Mouse (Mus musculus): ENCODE measurements around the gene Gm11077.
A peak's percentile ranks its signal among the peaks of the same experiment; 100 is the strongest.

Gm11077 gene

GRCm38 (mm10) chr6:140729272-140729671 lies at the start of gene Gm11077:
Gene Gm11077 (plus strand): TSS chr6:140729284.
- no peak for DNase-seq (ENCODE audit: extremely low read depth, low read depth)

DNA sequence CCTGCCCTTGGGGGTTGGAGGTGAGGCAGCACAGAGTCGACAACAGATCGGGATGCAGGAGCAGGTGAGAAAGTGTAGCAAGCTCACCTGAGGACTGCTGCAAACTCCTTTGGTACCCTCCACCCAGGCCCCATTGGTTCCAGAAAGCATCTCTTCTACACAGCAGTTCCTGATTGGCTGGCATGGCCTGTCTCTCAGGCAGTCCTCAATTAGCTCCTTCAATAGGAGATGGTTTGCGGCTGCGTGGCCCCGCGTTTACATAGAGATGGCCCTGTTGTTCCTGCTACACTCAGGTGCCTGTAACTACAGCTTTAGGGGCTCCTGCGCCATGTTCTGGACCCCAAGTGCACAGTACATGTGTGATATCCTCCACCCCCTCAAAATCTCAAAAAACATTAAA lies 48.4 kb upstream of the Gm11077 start:
- no peak for DNase-seq (ENCODE audit: extremely low read depth, low read depth)

DNA sequence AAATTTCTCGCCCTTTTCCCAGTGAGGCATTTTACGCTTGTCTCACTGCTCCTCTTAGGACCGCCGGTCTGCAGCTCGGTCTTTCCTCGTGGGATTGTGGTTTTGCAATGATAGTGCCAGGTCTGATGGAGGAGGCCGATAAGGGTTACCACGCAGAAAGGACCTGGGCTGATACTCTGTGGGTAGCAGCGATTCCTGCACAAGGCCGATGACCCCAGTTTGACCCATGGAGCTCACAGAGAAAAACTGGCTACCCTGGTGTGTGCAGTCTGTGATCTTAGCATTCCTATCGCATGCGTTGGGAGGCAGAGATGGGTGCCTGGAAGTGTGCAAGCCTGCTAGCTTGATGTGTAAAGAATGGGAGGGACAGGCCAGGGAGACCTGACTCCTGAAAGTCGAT lies 46.3 kb upstream of the Gm11077 start:
- no peak for DNase-seq (ENCODE audit: extremely low read depth, low read depth)

DNA sequence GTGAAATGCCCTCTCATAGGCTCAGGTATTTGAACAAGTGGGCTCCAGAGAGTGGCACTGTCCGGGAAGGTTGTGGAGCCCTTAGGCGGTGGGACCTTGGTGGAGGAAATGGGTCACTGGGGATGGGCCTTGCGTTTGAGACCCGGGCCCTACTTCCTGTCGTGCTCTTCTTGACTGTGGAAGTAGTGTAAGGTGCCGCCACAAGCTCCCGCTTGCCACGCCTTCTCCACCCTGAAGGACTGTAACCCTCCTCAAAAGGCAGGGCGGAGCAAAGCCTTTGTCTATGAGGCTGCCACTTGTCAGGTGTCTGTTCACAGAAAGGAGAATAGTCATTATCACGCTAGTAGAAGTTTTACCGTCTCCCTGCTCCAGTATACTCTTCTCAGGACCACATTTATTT lies 44.7 kb upstream of the Gm11077 start:
- no peak for DNase-seq (ENCODE audit: extremely low read depth, low read depth)

- no peak for DNase-seq (ENCODE audit: extremely low read depth, low read depth)
Observed at GRCm38 (mm10) chr6:140689617-140690404, 39.3 kb upstream of the Gm11077 start.

GRCm38 (mm10) chr6:140692160-140692559 lies 36.9 kb upstream of the Gm11077 start:
- no peak for DNase-seq (ENCODE audit: extremely low read depth, low read depth)

DNA sequence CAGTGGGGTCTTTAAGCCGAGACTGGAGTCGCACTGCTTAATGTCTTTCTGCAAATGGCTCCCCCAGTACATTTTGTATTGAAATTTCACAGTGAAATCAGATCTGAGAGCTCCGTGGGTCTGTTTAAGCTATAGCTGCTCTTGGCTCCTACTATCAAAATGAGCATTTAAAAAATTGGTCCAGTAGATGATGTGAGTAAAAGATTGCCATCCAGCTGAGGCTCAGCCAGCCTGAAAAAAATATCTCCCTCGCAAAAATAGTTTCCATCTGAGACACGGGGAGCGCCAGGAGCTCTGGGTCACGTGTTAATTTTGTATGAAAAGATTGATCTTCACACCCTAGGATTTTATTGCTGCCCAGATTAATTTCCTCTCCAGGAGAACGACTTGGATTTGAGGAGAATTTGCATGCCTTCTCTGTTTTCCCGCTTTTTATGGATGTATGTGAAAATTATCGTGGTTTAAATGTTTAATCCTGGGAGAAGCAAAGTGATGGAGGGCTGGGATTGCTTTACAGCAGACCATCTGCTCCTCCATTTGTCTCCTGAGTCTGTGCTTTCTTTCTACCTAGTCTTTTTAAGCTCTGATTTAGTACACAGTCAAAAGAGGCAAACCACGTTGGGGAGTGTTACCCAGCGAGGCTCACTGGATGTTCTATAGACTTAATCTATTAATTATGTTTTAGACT lies 32.7 kb upstream of the Gm11077 start:
- no peak for DNase-seq (ENCODE audit: extremely low read depth, low read depth)

DNA sequence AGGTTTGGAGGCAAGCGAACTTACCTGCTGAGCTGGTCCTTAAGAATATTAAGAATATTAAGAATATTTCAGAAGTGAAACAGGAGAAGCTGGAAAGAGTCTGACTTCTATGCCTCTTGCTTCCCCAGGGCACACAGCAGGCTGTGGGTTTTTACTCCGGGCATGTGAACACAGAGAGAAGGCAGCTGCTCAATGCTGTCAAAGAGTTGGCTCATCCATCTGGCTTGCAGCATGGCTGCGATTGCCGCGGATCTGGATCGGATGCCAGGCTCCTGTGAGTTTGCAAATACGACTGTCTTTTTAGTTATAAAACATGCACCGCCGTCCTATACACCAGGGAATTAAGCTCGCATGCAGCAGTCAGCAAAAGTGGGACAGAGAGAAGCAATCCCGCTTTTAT lies 31.1 kb upstream of the Gm11077 start:
- no peak for DNase-seq (ENCODE audit: extremely low read depth, low read depth)

GRCm38 (mm10) chr6:140698596-140698995 lies 30.5 kb upstream of the Gm11077 start:
- no peak for DNase-seq (ENCODE audit: extremely low read depth, low read depth)

DNA sequence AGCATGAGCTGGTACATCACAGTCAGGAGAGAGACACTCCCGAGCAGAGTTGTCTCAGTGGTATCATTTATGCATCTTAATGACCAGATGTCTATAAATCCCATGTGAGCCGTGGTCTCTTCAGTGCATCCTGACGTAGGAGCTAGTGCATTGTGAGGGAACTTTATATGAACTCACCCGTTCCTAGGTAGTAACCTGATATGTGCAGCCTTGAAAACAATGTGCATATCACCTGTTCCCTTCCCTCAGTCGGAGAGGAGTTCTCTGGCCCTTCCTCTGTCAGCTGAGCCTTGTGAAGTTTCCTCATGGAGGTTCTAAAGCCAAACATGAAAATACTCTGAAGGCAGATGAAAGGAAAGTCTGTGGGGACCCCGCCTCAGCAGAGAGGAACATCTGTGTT lies 27.8 kb upstream of the Gm11077 start:
- DNase-seq (ENCODE audit: extremely low read depth, low read depth): no peak

DNA sequence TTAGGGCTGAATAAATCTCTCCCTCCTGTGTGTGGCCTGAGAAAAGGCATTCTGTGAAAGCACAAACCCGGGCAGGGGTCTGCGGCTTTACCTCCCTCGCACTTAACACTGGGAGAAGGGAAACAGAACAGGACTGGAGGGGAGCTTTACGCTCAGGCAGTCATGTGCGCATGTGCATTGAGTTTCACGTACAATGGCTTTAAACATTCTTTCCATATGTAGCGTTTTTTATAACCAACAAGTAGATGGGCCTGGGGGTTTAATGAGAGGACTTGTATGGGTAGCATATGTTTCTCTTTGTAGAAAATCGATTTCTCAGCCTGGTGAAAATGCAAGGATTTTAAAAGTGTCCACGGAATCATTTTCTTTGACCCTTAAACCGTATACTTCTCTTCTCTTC lies 24.0 kb upstream of the Gm11077 start:
- DNase-seq (ENCODE audit: extremely low read depth, low read depth): no peak

DNA sequence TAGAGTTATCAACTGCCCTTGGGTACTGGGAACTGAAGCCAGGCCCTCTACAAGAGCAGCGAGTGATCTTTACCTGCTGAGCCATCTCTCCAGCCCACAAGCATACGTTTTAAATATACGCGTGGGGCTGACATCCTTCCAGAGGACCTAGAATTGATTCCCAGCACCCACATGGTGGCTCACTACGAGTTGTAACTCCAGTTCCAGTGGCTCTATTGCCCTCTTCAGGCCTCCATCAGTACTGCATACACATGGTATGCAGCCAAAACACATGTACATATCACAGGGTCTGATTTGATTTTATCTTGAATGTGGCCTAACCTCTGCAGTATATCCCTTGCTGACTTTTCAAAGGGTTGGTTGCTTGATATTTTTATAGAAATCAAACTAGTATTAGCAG lies 23.0 kb upstream of the Gm11077 start:
- no peak for DNase-seq (ENCODE audit: extremely low read depth, low read depth)

DNA sequence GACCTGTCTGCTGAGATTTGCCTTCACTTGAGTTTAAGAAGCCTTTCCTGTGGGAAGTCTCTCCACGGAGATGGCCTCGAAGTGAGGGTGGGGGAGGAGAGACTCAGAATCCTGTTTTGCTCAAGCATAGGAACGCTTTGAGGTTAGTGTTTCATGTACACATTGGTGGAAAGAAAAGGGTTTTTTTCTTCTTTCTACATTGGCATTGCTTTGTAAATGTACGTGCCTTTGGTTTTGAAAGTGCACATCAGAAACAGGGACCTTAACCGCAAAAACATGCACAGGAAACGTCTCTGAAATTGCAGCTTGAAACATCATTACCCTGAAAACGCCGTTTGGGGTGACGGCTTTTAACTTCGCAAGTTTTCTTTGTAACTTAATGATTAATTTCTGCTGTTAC lies 21.0 kb upstream of the Gm11077 start:
- no peak for DNase-seq (ENCODE audit: extremely low read depth, low read depth)

- no peak for DNase-seq (ENCODE audit: extremely low read depth, low read depth)
Observed at GRCm38 (mm10) chr6:140709415-140710107, 19.5 kb upstream of the Gm11077 start.

DNA sequence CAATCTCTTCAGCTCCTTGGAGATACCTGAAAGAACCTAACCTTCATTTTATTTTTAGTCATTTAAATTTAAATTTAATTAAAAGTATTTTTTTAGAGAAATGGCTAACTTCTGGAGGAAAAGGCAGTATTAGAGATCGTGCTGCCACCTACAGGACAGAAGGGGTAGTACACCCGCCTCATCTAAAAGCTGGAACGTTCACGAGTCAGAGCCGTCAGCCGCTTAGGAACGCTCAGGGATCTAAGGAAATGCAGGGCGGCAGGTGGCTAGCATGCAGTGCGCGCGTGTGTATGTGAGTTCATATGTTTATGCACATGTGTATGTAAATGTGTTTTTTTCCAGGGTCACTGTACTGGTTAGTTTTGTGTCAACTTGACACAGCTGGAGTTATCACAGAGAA lies 16.3 kb upstream of the Gm11077 start:
- peak; percentile 9 for DNase-seq (ENCODE audit: extremely low read depth, low read depth)

GRCm38 (mm10) chr6:140714905-140715365 lies 14.1 kb upstream of the Gm11077 start:
- peak; percentile 40 for DNase-seq (ENCODE audit: extremely low read depth, low read depth)

GRCm38 (mm10) chr6:140722058-140722457 lies 7.0 kb upstream of the Gm11077 start:
- no peak for DNase-seq (ENCODE audit: extremely low read depth, low read depth)

DNA sequence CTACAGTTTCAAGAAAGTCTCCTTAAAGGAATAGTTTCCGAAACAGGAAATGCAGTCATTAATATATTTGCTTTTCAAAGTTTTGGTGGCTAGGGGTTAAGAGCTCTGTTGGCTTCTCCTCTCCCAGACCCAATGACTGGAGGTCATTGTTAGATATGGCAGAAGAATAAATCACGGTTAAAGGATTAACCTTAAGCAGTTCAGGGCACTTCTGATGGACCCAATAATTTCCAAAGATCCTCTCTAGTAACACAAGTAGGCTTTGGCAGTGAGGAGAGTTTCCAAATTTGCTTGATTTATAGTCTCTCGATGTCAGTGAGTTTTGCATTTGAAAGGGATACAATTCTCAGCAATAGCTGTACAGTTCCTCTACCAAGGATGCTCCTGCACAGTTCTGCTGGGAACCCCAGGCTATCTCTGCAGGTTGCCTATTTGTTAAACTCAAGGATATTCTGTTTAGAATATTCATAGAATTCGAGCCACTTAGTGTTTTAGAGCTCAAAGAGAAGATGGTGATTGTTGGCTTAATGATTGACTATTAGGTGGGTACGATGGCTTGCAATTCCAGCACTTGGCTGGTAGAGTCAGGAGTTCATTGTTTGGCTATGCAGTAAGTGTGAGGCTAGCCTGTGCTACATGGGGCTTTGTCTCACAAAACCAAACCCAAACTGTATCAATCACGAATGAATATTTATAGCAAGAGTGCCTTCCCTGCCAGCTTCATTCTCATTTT lies 1.8 kb downstream of the Gm11077 start:
- DNase-seq (ENCODE audit: extremely low read depth, low read depth): no peak

DNA sequence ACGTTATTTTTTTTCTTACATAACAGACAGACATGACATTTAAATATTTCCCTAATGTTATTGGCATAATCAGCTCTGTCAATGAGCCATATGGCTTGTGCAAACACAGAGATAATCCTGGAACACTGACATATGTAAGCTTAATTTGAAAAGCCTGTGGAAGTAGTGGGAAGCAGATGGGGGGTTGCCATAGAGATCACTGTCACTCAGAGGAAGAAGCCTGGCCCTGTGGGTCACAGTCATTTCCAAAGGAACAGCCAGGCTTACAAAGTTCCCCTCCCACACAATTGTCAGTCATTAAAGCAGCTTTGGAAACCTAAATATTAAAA lies 2.3 kb downstream of the Gm11077 start:
- DNase-seq (ENCODE audit: extremely low read depth, low read depth): no peak

DNA sequence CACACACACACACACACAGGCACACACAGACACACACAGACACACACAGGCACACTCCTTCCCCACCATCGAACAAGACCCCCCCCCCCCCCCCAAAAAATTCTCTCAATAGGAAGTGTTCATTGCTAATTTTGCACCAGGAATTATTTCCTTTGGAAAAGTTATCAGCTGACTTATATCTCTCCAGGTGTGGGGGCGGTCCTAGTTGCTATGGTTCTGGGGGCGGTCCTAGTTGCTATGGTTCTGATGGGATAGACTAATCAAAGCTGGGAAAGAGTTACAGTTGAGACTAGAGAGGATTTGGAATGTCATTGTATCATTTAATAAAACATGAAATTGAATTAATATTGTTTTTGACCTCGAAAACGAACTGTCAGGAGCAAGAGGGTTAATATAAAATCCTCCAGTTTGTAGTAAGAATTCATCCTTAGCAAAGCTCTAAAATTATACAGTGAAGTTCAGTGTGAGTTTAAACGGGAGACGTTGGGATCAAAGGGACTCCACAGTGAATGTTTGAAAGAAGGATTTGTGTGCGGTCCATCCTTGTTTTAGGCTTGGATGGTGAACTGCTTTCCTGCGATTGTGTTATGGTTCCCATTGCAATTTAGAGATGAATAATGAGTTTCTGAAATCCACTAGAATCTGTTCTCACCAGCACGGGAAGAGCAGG lies 4.0 kb downstream of the Gm11077 start:
- DNase-seq (ENCODE audit: extremely low read depth, low read depth): no peak

- DNase-seq (ENCODE audit: extremely low read depth, low read depth): no peak
Observed at GRCm38 (mm10) chr6:140733641-140733986, 4.5 kb downstream of the Gm11077 start.

Data from MEL-GATA-1-ER (cell line).